ENCODE assay signal across 15 mouse cellular contexts in the genomic region with DNA sequence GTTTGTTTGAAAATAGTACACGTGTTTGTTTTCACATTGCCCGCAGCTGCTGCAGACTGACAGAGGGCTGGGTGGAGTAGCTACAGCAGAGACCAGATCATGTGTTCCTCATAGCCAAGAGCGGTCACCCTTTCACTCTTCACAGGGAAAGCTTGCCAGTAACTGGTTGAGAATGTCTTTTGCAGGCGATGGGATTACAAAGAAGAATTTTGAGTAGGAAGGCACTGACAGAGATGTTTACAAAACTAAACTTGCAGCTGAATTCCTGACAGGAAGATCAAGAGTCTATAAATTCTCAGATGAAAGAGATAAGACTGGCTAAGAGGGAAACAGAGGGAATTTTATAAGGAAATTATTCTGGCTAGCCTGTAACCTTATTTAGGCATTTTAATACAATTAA.
DNase-seq lines count a peak whose midpoint lies in the region; ATAC-seq lines count a peak whose summit lies in the region.
"Had no signal": no experiment of that assay in that cellular context is flagged by ENCODE, and none has a peak within 500 bp of the region (broad histone marks: within the 10 kb centered on the region; RNA-seq: fewer than 3 reads in every experiment).

No protein-coding gene starts in this region.

- H3K4me3 ChIP-seq in kidney, embryonic 15.5 days (replicated peaks) = no peak overlapping the region
- H3K4me3 ChIP-seq: forebrain, embryonic 15.5 days; intestine, embryonic 15.5 days; limb, embryonic 13.5 days; neural tube, embryonic 15.5 days had no signal

- DNase-seq in adrenal gland, adult 2 months = peak; percentile 31
- DNase-seq in adrenal gland, postnatal 4 days (ENCODE audit: low spot score in 2 of 2) = no peak
- DNase-seq in kidney, adult 18-20 months = peak; percentile 8
- peak; percentile 43 to 74 for DNase-seq in kidney, postnatal 25 days
- peak; percentile 15 for DNase-seq in yolk sac, embryonic 10.5 days (ENCODE audit: low spot score)
- DNase-seq in right cerebral cortex, postnatal 4 days = no peak
- no peak for DNase-seq in thymus, postnatal 36 days
- DNase-seq: layer of hippocampus, postnatal 36 days; right cerebral cortex, postnatal 14 days had no signal

- no peaks in the 10 kb centered on the region for H3K9me3 ChIP-seq in kidney, embryonic 15.5 days (replicated peaks)
- H3K9me3 ChIP-seq: forebrain, embryonic 15.5 days; intestine, embryonic 15.5 days; limb, embryonic 13.5 days; neural tube, embryonic 15.5 days had no signal

- H3K27ac ChIP-seq in kidney, embryonic 15.5 days = no peak overlapping the region
- H3K27ac ChIP-seq: forebrain, embryonic 15.5 days; intestine, embryonic 15.5 days; limb, embryonic 13.5 days; macrophage; neural tube, embryonic 15.5 days had no signal

- H3K4me1 ChIP-seq in kidney, embryonic 15.5 days = no peaks in the 10 kb centered on the region
- H3K4me1 ChIP-seq: forebrain, embryonic 15.5 days; intestine, embryonic 15.5 days; limb, embryonic 13.5 days; neural tube, embryonic 15.5 days had no signal

- H3K9ac ChIP-seq in kidney, embryonic 15.5 days = no peak overlapping the region
- H3K9ac ChIP-seq: forebrain, embryonic 15.5 days; intestine, embryonic 15.5 days; limb, embryonic 13.5 days; neural tube, embryonic 15.5 days had no signal

- no peak overlapping the region for H3K4me2 ChIP-seq in kidney, embryonic 15.5 days
- H3K4me2 ChIP-seq: forebrain, embryonic 15.5 days; intestine, embryonic 15.5 days; limb, embryonic 13.5 days; neural tube, embryonic 15.5 days had no signal

- 55% methylated on average over 4 of the region's 4 CpGs for WGBS in kidney, embryonic 15.5 days

- no peak for ATAC-seq in kidney, embryonic 15.5 days (replicated peaks; ENCODE audit: low FRiP score)
- ATAC-seq: forebrain, embryonic 15.5 days; intestine, embryonic 15.5 days had no signal

- H3K36me3 ChIP-seq in kidney, embryonic 15.5 days = no peaks in the 10 kb centered on the region
- H3K36me3 ChIP-seq: forebrain, embryonic 15.5 days; intestine, embryonic 15.5 days; limb, embryonic 13.5 days; neural tube, embryonic 15.5 days had no signal

- no peaks in the 10 kb centered on the region for H3K27me3 ChIP-seq in kidney, embryonic 15.5 days
- H3K27me3 ChIP-seq: forebrain, embryonic 15.5 days; intestine, embryonic 15.5 days; limb, embryonic 13.5 days; neural tube, embryonic 15.5 days had no signal

Comparison
In these comparisons a context has a peak if more than half of its experiments do, and no peak if none do; other contexts are left out.
1. DNase-seq: peak in adrenal gland, adult 2 months (single experiment), kidney, adult 18-20 months (single experiment), kidney, postnatal 25 days (2 of 2) and yolk sac, embryonic 10.5 days (single experiment); none in adrenal gland, postnatal 4 days (0 of 2), right cerebral cortex, postnatal 4 days (single experiment) and thymus, postnatal 36 days (0 of 2).